Mouse (Mus musculus): Measurements from ENCODE around the gene Mfap5.
"Not testable (repeated sequence)": the region's sequence is repeated elsewhere in the genome, so short reads cannot be mapped to it uniquely, and the experiment has no call there.

Gene Mfap5

GRCm38 (mm10) chr6:122505545-122505944, at the start of gene Mfap5:
Gene Mfap5, plus strand, starts transcription at chr6:122505845.
- DNase-seq (ENCODE audit: low spot score in 2 of 2): no peak

GRCm38 (mm10) chr6:122458946-122459693, 46.5 kb upstream of the Mfap5 start:
- no peak for DNase-seq (ENCODE audit: low spot score in 2 of 2)

GRCm38 (mm10) chr6:122466092-122466713, 39.4 kb upstream of the Mfap5 start:
- DNase-seq (ENCODE audit: low spot score in 2 of 2): peak; percentile 34 to 46

GRCm38 (mm10) chr6:122469030-122469640, 36.5 kb upstream of the Mfap5 start:
- DNase-seq (ENCODE audit: low spot score in 2 of 2): no peak

- DNase-seq (ENCODE audit: low spot score in 2 of 2): no peak
Measured at GRCm38 (mm10) chr6:122470240-122470639, 35.4 kb upstream of the Mfap5 start.

GRCm38 (mm10) chr6:122471461-122471860, 34.2 kb upstream of the Mfap5 start:
- DNase-seq (ENCODE audit: low spot score in 2 of 2): not testable (repeated sequence)

GRCm38 (mm10) chr6:122478062-122478461, 27.6 kb upstream of the Mfap5 start:
- DNase-seq (ENCODE audit: low spot score in 2 of 2): no peak

GRCm38 (mm10) chr6:122485401-122486296, 20.0 kb upstream of the Mfap5 start:
- peak; percentile 72 to 75 for DNase-seq (ENCODE audit: low spot score in 2 of 2)

- peak; percentile 89 to 90 for DNase-seq (ENCODE audit: low spot score in 2 of 2)
Measured at GRCm38 (mm10) chr6:122486297-122487117, 19.1 kb upstream of the Mfap5 start.

GRCm38 (mm10) chr6:122490929-122491512, 14.6 kb upstream of the Mfap5 start:
- DNase-seq (ENCODE audit: low spot score in 2 of 2): no peak

- peak; percentile 81 for DNase-seq (ENCODE audit: low spot score in 2 of 2)
Measured at GRCm38 (mm10) chr6:122491557-122491956, 14.1 kb upstream of the Mfap5 start.

GRCm38 (mm10) chr6:122492479-122492878, 13.2 kb upstream of the Mfap5 start:
- DNase-seq (ENCODE audit: low spot score in 2 of 2): no peak

GRCm38 (mm10) chr6:122493799-122494472, 11.7 kb upstream of the Mfap5 start:
- no peak for DNase-seq (ENCODE audit: low spot score in 2 of 2)

- peak; percentile 60 to 69 for DNase-seq (ENCODE audit: low spot score in 2 of 2)
Measured at GRCm38 (mm10) chr6:122495082-122495881, 10.4 kb upstream of the Mfap5 start.

GRCm38 (mm10) chr6:122496501-122496900, 9.1 kb upstream of the Mfap5 start:
- no peak for DNase-seq (ENCODE audit: low spot score in 2 of 2)

- DNase-seq (ENCODE audit: low spot score in 2 of 2): no peak
Measured at GRCm38 (mm10) chr6:122498661-122499060, 7.0 kb upstream of the Mfap5 start, which contains the start of gene Rimklb. Gene Rimklb, minus strand, starts transcription at chr6:122498761.

- no peak for DNase-seq (ENCODE audit: low spot score in 2 of 2)
Measured at GRCm38 (mm10) chr6:122505041-122505440, 604 bp upstream of the Mfap5 start.

GRCm38 (mm10) chr6:122508494-122508893, 2.8 kb downstream of the Mfap5 start:
- no peak for DNase-seq (ENCODE audit: low spot score in 2 of 2)
